In the genomic region with DNA sequence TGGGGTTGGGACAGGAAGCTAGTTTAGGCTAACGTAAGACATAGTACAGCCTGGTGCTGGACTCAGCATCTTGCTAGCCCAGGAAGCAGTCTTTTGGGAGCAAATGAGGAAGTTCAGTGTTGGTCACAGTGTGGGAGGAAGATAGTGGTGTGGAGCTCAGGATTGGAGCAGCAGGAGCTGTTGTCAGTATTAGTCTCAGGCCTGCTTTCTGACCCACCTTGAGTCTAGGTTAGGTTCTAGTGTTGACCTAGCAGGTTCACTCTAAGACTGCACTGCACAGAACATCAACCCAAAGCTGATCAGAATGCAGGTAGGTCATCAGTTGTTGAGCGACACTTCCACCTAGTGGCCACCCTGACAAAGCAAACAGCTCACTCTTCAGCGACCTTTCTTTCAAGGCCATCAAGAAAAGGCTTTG, we compare ENCODE assay signal across 8 mouse cellular contexts. TPM values are rescaled to one million over a fixed set of nuclear protein-coding genes. Genes with fewer than 3 reads are reported as not detected.
DNase-seq lines count a peak whose midpoint lies in the region; ATAC-seq lines count a peak whose summit lies in the region.

No protein-coding gene starts in this region.

- H3K36me3 ChIP-seq in forebrain, embryonic 11.5 days (ENCODE audit: control insufficient read depth, insufficient read depth, low read length), result peaks cover 19% of the 10 kb centered on the region
- peaks cover 66% of the 10 kb centered on the region for H3K36me3 ChIP-seq in forebrain, embryonic 15.5 days
- H3K36me3 ChIP-seq in embryonic facial prominence, embryonic 10.5 days (replicated peaks), result peaks cover 92% of the 10 kb centered on the region
- H3K36me3 ChIP-seq in hindbrain, embryonic 15.5 days, result peaks cover 60% of the 10 kb centered on the region
- peaks cover 44% of the 10 kb centered on the region for H3K36me3 ChIP-seq in liver, embryonic 11.5 days (ENCODE audit: control insufficient read depth, insufficient read depth, low read length)

- peak; percentile 55; the same call in 1 of the 2 replicates for ATAC-seq in forebrain, embryonic 11.5 days (replicated peaks; ENCODE audit: low FRiP score)
- ATAC-seq in forebrain, embryonic 15.5 days (replicated peaks), result no peak
- ATAC-seq in hindbrain, embryonic 15.5 days (ENCODE audit: low FRiP score, low read depth), result peak; percentile 19; the same call in 1 of the 2 replicates
- ATAC-seq in liver, embryonic 11.5 days (replicated peaks; ENCODE audit: low FRiP score), result peak; percentile 19; the same call in 1 of the 2 replicates

- no peak for DNase-seq in forebrain, embryonic 11.5 days (ENCODE audit: low spot score)
- peak; percentile 45 to 59 for DNase-seq in adrenal gland, adult 18-20 months (ENCODE audit: low spot score in 2 of 2)
- DNase-seq in embryonic facial prominence, embryonic 10.5 days (ENCODE audit: low spot score), result peak; percentile 37
- no peak for DNase-seq in liver, embryonic 11.5 days (ENCODE audit: low spot score)
- peak; percentile 67 to 74 for DNase-seq in natural killer cell, adult 2 months (ENCODE audit: low spot score in 2 of 2)
- DNase-seq in thymus, postnatal 25 days, result peak; percentile 81

- H3K4me3 ChIP-seq in forebrain, embryonic 11.5 days (ENCODE audit: low read depth, low read length), result no peak overlapping the region
- H3K4me3 ChIP-seq in forebrain, embryonic 15.5 days, result no peak overlapping the region
- no peak overlapping the region for H3K4me3 ChIP-seq in embryonic facial prominence, embryonic 10.5 days
- H3K4me3 ChIP-seq in hindbrain, embryonic 15.5 days, result no peak overlapping the region
- H3K4me3 ChIP-seq in liver, embryonic 11.5 days (ENCODE audit: low read depth, low read length), result no peak overlapping the region; the same call in 1 of the 2 replicates

- H3K9me3 ChIP-seq in forebrain, embryonic 11.5 days (ENCODE audit: control insufficient read depth, low read length), result no peaks in the 10 kb centered on the region
- H3K9me3 ChIP-seq in forebrain, embryonic 15.5 days, result no peaks in the 10 kb centered on the region
- H3K9me3 ChIP-seq in embryonic facial prominence, embryonic 10.5 days, result no peaks in the 10 kb centered on the region
- no peaks in the 10 kb centered on the region for H3K9me3 ChIP-seq in hindbrain, embryonic 15.5 days
- H3K9me3 ChIP-seq in liver, embryonic 11.5 days (ENCODE audit: control insufficient read depth, low read length), result no peaks in the 10 kb centered on the region

- no peaks in the 10 kb centered on the region for H3K27me3 ChIP-seq in forebrain, embryonic 11.5 days (ENCODE audit: control insufficient read depth, insufficient read depth, low read length)
- H3K27me3 ChIP-seq in forebrain, embryonic 15.5 days, result no peaks in the 10 kb centered on the region
- H3K27me3 ChIP-seq in embryonic facial prominence, embryonic 10.5 days (replicated peaks; ENCODE audit: low read depth, poor library complexity, severe bottlenecking), result no peaks in the 10 kb centered on the region
- no peaks in the 10 kb centered on the region for H3K27me3 ChIP-seq in hindbrain, embryonic 15.5 days
- no peaks in the 10 kb centered on the region for H3K27me3 ChIP-seq in liver, embryonic 11.5 days (replicated peaks; ENCODE audit: control insufficient read depth, insufficient read depth, low read length)

- H3K4me2 ChIP-seq in forebrain, embryonic 11.5 days (ENCODE audit: low read depth, low read length, severe bottlenecking), result no peak overlapping the region
- no peak overlapping the region for H3K4me2 ChIP-seq in forebrain, embryonic 15.5 days (replicated peaks)
- H3K4me2 ChIP-seq in hindbrain, embryonic 15.5 days, result no peak overlapping the region
- H3K4me2 ChIP-seq in liver, embryonic 11.5 days, result peak overlapping the region; percentile 75

- H3K27ac ChIP-seq in forebrain, embryonic 11.5 days (ENCODE audit: low read depth, low read length), result no peak overlapping the region
- no peak overlapping the region for H3K27ac ChIP-seq in forebrain, embryonic 15.5 days (replicated peaks)
- H3K27ac ChIP-seq in embryonic facial prominence, embryonic 10.5 days (replicated peaks), result no peak overlapping the region
- 0 out of 2 replicates have a peak overlapping the region, but pooled peaks have one; percentile 11 for H3K27ac ChIP-seq in hindbrain, embryonic 15.5 days (replicated peaks)
- H3K27ac ChIP-seq in liver, embryonic 11.5 days (ENCODE audit: low read depth, low read length), result peak overlapping the region; percentile 88

- H3K4me1 ChIP-seq in forebrain, embryonic 11.5 days (replicated peaks; ENCODE audit: control insufficient read depth, insufficient read depth, low read length), result no peaks in the 10 kb centered on the region
- no peaks in the 10 kb centered on the region for H3K4me1 ChIP-seq in forebrain, embryonic 15.5 days
- H3K4me1 ChIP-seq in embryonic facial prominence, embryonic 10.5 days, result no peaks in the 10 kb centered on the region
- no peaks in the 10 kb centered on the region for H3K4me1 ChIP-seq in hindbrain, embryonic 15.5 days (replicated peaks)
- peaks cover 20% of the 10 kb centered on the region for H3K4me1 ChIP-seq in liver, embryonic 11.5 days (replicated peaks; ENCODE audit: control insufficient read depth, insufficient read depth, low read length)

- no peak overlapping the region for H3K9ac ChIP-seq in forebrain, embryonic 11.5 days (ENCODE audit: low read length)
- no peak overlapping the region for H3K9ac ChIP-seq in forebrain, embryonic 15.5 days (replicated peaks)
- H3K9ac ChIP-seq in hindbrain, embryonic 15.5 days, result no peak overlapping the region
- H3K9ac ChIP-seq in liver, embryonic 11.5 days (ENCODE audit: low read depth, low read length), result peak overlapping the region; percentile 81; the same call in 1 of the 2 replicates

- WGBS in forebrain, embryonic 11.5 days, result 53% methylated on average over 3 of the region's 3 CpGs
- WGBS in forebrain, embryonic 15.5 days, result 47% methylated on average over 3 of the region's 3 CpGs
- 56% methylated on average over 3 of the region's 3 CpGs for WGBS in embryonic facial prominence, embryonic 10.5 days
- 51% methylated on average over 3 of the region's 3 CpGs for WGBS in hindbrain, embryonic 15.5 days
- WGBS in liver, embryonic 11.5 days, result 31% methylated on average over 3 of the region's 3 CpGs

RNA-seq across cellular contexts. Expression of a gene that starts 1.0 kb away (rescaled TPM):
- polyA plus RNA-seq in forebrain, embryonic 11.5 days (2014; fragmentation: Nextera tagmentation; extraction: Ambion mirVana), result 8.0 and 8.5 TPM in 2 replicates
- 3.6 and 3.7 TPM in 2 replicates for polyA plus RNA-seq in forebrain, embryonic 15.5 days (2015; fragmentation: Nextera tagmentation; extraction: Ambion mirVana)
- total RNA-seq in adrenal gland, adult 18-20 months (2021), result 1 to 10 TPM; 7.4 to 8.7 TPM
- 7.1 and 8.0 TPM in 2 replicates for polyA plus RNA-seq in embryonic facial prominence, embryonic 10.5 days (2016; fragmentation: Nextera tagmentation; extraction: Ambion mirVana)
- 4.5 and 5.2 TPM in 2 replicates for polyA plus RNA-seq in hindbrain, embryonic 15.5 days (2015; fragmentation: Nextera tagmentation; extraction: Ambion mirVana)
- 155 and 170 TPM in 2 replicates for polyA plus RNA-seq in liver, embryonic 11.5 days (2014; fragmentation: Nextera tagmentation; extraction: Ambion mirVana)

RNA-seq across cellular contexts. Expression of a gene that starts 19.5 kb away (rescaled TPM):
- 428 and 444 TPM in 2 replicates for polyA plus RNA-seq in forebrain, embryonic 11.5 days (2014; fragmentation: Nextera tagmentation; extraction: Ambion mirVana)
- polyA plus RNA-seq in forebrain, embryonic 15.5 days (2015; fragmentation: Nextera tagmentation; extraction: Ambion mirVana), result 243 and 245 TPM in 2 replicates
- 100 to 1,000 TPM; 284 to 378 TPM for total RNA-seq in adrenal gland, adult 18-20 months (2021)
- polyA plus RNA-seq in embryonic facial prominence, embryonic 10.5 days (2016; fragmentation: Nextera tagmentation; extraction: Ambion mirVana), result 453 and 489 TPM in 2 replicates
- 218 and 229 TPM in 2 replicates for polyA plus RNA-seq in hindbrain, embryonic 15.5 days (2015; fragmentation: Nextera tagmentation; extraction: Ambion mirVana)
- 356 and 387 TPM in 2 replicates for polyA plus RNA-seq in liver, embryonic 11.5 days (2014; fragmentation: Nextera tagmentation; extraction: Ambion mirVana)

RNA-seq across cellular contexts. Expression of a gene that starts 24.3 kb away (rescaled TPM):
- 12.8 and 14.9 TPM in 2 replicates for polyA plus RNA-seq in forebrain, embryonic 11.5 days (2014; fragmentation: Nextera tagmentation; extraction: Ambion mirVana)
- polyA plus RNA-seq in forebrain, embryonic 15.5 days (2015; fragmentation: Nextera tagmentation; extraction: Ambion mirVana), result 14.8 and 16.0 TPM in 2 replicates
- total RNA-seq in adrenal gland, adult 18-20 months (2021), result 10 to 100 TPM; 11.4 to 15.4 TPM
- polyA plus RNA-seq in embryonic facial prominence, embryonic 10.5 days (2016; fragmentation: Nextera tagmentation; extraction: Ambion mirVana), result 8.3 and 8.8 TPM in 2 replicates
- 21.5 and 21.8 TPM in 2 replicates for polyA plus RNA-seq in hindbrain, embryonic 15.5 days (2015; fragmentation: Nextera tagmentation; extraction: Ambion mirVana)
- 3.9 and 4.9 TPM in 2 replicates for polyA plus RNA-seq in liver, embryonic 11.5 days (2014; fragmentation: Nextera tagmentation; extraction: Ambion mirVana)

RNA-seq across cellular contexts. Expression of a gene that starts 24.3 kb away (rescaled TPM):
- 13.5 and 14.6 TPM in 2 replicates for polyA plus RNA-seq in forebrain, embryonic 11.5 days (2014; fragmentation: Nextera tagmentation; extraction: Ambion mirVana)
- 18.1 and 18.2 TPM in 2 replicates for polyA plus RNA-seq in forebrain, embryonic 15.5 days (2015; fragmentation: Nextera tagmentation; extraction: Ambion mirVana)
- total RNA-seq in adrenal gland, adult 18-20 months (2021), result 10 to 100 TPM; 21.5 to 24.7 TPM
- polyA plus RNA-seq in embryonic facial prominence, embryonic 10.5 days (2016; fragmentation: Nextera tagmentation; extraction: Ambion mirVana), result 20.1 and 20.9 TPM in 2 replicates
- 22.8 and 23.9 TPM in 2 replicates for polyA plus RNA-seq in hindbrain, embryonic 15.5 days (2015; fragmentation: Nextera tagmentation; extraction: Ambion mirVana)
- 15.9 and 16.9 TPM in 2 replicates for polyA plus RNA-seq in liver, embryonic 11.5 days (2014; fragmentation: Nextera tagmentation; extraction: Ambion mirVana)

RNA-seq across cellular contexts. Expression of a gene that starts 27.9 kb away (rescaled TPM):
- polyA plus RNA-seq in forebrain, embryonic 11.5 days (2014; fragmentation: Nextera tagmentation; extraction: Ambion mirVana), result 14.5 and 18.8 TPM in 2 replicates
- polyA plus RNA-seq in forebrain, embryonic 15.5 days (2015; fragmentation: Nextera tagmentation; extraction: Ambion mirVana), result 20.3 and 22.8 TPM in 2 replicates
- total RNA-seq in adrenal gland, adult 18-20 months (2021), result 10 to 100 TPM; 43.4 to 50.0 TPM
- polyA plus RNA-seq in embryonic facial prominence, embryonic 10.5 days (2016; fragmentation: Nextera tagmentation; extraction: Ambion mirVana), result 18.1 and 18.2 TPM in 2 replicates
- polyA plus RNA-seq in hindbrain, embryonic 15.5 days (2015; fragmentation: Nextera tagmentation; extraction: Ambion mirVana), result 23.7 and 24.2 TPM in 2 replicates
- polyA plus RNA-seq in liver, embryonic 11.5 days (2014; fragmentation: Nextera tagmentation; extraction: Ambion mirVana), result 14.0 and 14.7 TPM in 2 replicates

Comparison
In these comparisons a context has a peak if more than half of its experiments do, and no peak if none do; other contexts are left out.
1. DNase-seq: peak in adrenal gland, adult 18-20 months (2 of 2), embryonic facial prominence, embryonic 10.5 days (single experiment), natural killer cell, adult 2 months (2 of 2) and thymus, postnatal 25 days (single experiment); none in forebrain, embryonic 11.5 days (single experiment) and liver, embryonic 11.5 days (single experiment).
2. H3K27ac ChIP-seq: peak in hindbrain, embryonic 15.5 days (single experiment) and liver, embryonic 11.5 days (single experiment); none in forebrain, embryonic 11.5 days (single experiment), forebrain, embryonic 15.5 days (single experiment) and embryonic facial prominence, embryonic 10.5 days (single experiment).
3. RNA of a gene that starts 1.0 kb away (polyA plus RNA-seq): 155 to 170 TPM in liver, embryonic 11.5 days; 7.1 to 8.0 TPM in embryonic facial prominence, embryonic 10.5 days, 8.0 to 8.5 TPM in forebrain, embryonic 11.5 days, 4.5 to 5.2 TPM in hindbrain, embryonic 15.5 days and 3.6 to 3.7 TPM in forebrain, embryonic 15.5 days; every median in the first group is over 10 times any median in the second.